Mouse (Mus musculus) common myeloid progenitor, adult 5-6 weeks (primary cell): ENCODE data around the gene Dip2c. TPM values are rescaled to one million over a fixed set of nuclear protein-coding genes. Genes with fewer than 3 reads are reported as not detected.
A peak's percentile ranks its signal among the peaks of the same experiment; 100 is the strongest.

Experiments
- ATAC-seq: replicated peaks from 2 replicates; pipeline ENCODE4 v1.8.0; 2016; ENCODE audit warnings: low read depth, mild to moderate bottlenecking, moderate TSS enrichment, inconsistent platforms; ENCODE audit not compliant: poor library complexity, severe bottlenecking
- total RNA-seq: library from RNA; stranded (forward); fragments of 200-1000, 187-1606 nt; gene quantifications from 2 replicates; pipeline ENCODE4 v1.2.3, GENCODE M21; 2017

Gene Dip2c
- total RNA-seq, result 3.2 and 4.9 TPM in 2 replicates

DNA sequence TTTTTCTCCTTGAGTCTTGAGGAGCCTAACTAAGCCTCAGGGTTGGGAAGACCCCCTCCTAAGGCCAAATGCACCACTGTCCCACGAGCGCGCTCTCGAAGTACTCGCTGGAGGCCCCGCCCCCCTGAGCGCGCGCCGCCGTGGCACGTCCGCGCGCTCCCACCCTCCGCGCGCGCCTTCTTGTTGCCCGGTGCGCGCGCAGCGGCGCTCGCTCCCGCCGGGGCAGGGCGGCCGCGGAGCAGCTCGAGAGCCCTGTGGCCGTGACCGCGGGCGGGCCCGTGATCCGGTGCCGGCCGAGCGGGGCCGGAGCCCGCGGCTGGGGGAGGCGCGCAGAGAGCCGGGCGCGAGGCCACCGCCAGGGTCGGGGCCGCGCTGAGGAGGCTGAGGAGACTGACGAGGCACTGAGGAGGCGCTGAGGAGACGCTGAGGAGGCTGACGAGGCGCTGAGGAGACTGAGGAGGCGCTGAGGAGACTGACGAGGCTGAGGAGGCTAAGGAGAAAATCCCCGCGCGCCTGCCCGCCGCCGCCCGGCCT, at the start of gene Dip2c:
Gene Dip2c (plus strand): TSS at position 207 of the 534 bp plus-strand sequence.
- ATAC-seq, result peak; percentile 96

DNA sequence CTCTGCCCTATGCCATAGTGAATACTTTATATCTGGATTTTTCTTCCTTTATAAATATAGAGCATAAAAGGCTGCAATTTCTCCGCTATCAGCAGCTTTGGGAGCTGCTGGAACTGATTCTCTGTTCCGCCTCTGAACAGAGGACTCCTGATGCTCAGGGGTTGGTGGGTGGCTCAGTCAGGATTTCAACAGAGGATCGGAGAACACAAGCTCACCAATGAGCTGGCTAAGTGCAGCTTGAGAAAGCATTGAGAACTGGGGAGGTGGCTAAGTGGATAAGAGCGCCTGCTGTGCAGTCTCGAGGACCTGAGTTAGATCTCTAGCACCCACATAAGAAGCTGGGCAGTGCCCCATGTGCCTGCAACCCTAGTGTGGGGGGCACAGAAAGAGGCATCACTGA, 49.2 kb upstream of the Dip2c start:
- no peak for ATAC-seq

DNA sequence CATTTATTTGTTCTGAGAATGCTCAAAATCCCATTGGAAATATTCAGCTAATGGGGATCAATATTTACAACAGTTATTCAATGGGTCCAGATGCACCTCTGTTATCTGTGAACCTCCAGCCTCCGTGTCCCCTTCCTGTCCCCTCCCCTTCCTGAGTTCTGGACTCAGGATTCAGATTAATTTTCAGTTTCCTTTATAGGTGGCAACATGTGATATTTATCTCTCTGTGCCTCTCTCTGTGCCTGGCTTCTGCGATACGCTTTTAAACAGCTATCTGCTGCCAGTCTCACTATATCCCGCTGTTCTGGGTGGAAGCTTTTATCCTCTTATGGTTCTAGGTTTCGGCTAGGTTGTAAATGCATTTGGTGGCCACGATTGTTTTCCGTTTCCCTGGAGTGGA, 38.8 kb upstream of the Dip2c start:
- peak; percentile 88 for ATAC-seq

DNA sequence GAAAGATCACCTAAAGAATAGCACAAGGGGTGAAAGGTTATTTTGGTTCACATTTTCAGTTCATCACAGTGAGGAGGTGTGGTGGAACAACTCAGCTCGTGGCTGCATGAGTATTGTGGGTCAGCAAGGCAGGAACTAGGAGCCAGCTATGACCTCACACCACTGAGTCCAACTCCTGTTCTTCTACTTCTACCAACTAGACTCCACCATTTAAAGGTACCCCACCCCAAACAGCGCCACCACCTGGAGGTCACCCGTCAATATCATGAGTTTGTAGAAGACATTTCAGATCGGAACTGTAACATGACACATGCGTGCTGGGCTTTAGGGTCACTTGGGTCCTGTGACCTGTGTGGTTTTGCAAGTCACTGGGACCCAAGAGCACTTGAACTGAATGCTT, 37.2 kb upstream of the Dip2c start:
- no peak for ATAC-seq

DNA sequence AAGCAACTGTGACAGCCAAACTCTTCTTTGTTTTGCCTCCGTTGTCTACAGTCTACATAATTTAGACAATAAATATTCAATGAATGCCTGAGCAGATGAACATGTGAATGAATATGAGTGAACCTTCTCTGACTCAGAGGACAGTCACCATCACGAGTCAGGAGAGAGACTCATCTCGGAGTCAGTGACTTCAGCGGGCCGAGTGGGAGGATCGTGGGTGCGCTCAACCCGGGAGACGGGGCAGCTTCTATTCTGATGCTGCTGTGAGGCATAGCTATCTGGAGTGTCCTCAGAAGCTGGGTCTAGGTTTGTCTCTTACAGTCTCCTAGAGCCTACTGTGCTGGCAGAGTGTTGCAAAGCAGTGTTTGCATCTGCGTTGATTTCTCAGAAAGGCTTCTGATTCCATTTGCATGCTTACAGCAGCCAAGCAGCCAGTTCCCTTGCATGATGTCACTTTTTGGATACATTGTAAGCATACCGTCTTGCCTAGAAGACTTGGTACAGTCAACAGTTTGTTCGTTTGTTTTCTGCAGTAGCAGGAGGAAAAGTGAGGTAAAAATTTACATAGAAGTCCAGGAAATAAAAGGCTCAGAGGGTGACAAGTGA, 36.6 kb upstream of the Dip2c start:
- ATAC-seq, result no peak

DNA sequence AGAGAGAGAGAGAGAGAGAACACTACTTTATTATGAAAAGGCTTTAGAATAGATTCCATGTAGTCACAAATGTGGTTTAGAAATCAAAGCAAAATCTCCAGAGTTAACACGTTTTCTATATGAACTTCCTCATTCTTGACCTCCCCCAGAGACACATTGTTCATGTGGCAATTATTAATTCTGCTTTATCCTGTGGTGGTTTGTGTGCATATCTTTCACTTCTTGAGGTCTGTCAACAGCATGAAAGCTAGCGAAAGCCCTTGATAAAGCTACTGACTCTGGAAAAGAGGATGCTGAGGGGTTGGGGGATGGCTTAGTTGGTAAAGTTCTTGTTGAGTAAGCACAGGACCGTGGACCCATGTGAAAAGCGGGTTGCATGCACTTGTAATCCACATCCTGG, 14.6 kb upstream of the Dip2c start:
- ATAC-seq, result peak; percentile 91

DNA sequence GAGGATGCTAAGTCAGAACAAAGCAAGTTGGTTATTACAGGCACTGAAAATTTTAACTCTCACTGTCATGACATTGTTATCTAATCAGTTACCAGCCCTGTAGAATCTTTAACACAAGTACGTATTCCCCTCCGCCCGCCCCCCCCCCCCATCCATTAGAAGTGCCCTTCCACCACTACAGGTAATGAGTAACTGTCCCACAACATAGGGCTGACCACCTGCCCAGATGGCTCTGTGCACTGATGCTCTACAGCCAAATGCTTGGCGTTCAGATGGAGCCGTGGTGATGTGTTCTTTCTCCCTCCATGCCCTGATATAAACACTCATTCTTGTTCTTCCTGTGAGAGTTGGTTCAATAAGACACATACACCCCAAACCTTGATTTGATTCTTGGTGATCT, 10.8 kb upstream of the Dip2c start:
- no peak for ATAC-seq

DNA sequence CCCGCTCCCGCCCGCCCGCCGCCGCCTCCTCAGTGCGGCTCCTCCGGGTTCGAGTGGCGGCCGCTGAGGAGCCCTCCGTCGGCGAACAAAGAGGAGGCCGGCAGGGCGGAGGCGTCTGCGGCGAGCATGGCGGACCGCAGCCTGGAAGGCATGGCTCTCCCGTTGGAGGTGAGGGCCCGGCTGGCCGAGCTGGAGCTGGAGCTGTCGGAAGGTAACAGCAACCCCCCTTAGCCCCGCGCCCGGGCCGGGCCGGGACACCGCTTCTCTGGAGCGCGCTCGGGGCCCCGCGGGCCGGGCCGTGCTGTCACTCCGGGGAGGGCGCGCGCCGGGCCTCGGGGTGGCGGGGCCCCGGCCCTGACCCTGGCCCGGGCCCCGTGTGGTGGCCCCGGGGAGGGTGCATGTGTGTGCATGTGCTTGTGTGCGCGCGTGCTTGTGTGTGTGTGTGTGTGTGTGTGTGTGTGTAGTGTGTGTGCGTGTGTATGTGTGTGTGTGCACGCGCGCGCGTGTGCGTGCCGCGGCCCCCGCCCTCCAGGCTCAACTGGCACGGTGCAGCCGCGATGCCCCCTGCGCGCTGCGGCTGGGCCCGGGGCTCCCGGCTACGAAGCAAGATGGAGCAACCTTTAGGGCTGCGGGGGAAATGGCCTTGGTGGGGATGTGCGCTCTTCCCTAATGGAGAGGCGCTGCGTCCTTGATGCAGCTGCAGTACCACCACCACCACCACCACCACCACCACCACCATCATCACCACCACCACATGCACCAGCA, 710 bp downstream of the Dip2c start:
- ATAC-seq, result peak; percentile 27; the same call in 1 of the 2 replicates

DNA sequence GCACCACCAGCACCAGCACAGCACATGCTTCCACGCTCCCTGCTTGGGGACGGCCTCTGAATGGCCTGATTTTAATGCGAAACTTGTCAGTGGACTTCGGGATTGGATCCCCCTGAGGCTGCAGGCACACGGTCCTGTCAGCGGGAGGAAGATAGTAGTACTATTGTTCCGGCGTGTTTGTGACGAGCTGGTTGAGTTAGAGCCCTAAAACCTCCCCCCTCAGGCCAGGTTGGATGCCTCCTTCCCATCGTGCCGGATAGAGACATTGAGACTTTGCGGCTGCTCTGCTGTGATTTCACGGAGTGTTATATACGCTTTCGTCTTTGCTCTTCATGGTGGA, 1.3 kb downstream of the Dip2c start:
- ATAC-seq, result 0 out of 2 replicates have a peak, but pooled peaks have one; percentile 2

DNA sequence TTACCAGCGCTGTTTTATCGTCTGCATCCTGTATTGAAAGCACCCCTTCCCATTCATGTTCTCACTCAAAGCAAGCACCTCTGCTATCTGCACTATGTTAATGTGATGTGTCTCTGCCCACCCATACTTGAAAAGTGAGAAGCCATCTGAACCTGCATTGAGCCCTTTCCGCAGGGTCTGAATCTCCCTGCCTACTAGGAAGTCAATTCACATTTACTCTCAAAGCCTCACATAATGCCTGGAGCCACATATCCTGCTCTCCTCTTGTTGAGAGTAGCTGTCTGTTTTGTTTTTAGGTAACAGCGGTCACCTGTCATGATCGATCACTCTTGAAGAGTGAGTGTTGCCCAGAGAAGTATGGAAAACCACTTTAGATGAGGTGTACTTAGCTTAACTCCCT, 2.3 kb downstream of the Dip2c start:
- no peak for ATAC-seq

DNA sequence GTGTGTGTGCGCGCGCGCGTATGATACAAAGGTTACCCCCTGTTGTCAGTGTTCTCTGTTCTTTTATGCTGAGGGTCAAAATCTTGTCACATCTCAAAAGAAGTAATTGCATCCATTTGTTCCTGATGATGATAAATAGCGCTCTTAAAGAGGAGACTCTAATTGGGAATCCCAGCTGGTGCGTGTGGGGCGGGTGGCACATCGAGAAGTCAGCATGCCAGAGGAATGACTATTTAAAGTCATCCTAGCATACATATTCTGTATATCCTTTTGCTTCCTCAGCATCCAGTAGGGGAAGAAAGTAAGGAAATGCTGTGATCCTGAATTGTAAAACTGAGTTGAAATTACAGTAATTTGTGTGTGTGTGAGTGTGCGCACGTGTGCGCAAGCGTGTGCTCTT, 6.7 kb downstream of the Dip2c start:
- ATAC-seq, result no peak

DNA sequence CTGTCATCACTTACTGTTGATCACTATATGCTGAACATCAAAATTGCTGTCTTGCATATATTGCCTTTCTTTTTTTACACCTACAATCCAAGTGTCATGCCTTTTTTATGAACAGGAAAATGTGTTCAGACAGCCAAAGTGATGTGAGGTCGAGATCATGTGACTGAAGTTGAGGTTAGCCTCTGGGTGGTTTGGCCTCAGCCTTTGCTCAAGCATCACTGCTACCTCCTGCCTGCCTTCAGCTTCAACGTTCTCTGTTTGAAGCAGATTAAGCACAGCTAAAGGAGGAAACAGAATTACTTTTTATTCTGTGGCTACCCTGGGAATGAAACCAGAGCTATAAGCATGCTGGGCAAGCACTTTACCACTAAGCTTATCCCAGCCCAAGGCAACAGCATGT, 13.6 kb downstream of the Dip2c start:
- peak; percentile 86 for ATAC-seq

DNA sequence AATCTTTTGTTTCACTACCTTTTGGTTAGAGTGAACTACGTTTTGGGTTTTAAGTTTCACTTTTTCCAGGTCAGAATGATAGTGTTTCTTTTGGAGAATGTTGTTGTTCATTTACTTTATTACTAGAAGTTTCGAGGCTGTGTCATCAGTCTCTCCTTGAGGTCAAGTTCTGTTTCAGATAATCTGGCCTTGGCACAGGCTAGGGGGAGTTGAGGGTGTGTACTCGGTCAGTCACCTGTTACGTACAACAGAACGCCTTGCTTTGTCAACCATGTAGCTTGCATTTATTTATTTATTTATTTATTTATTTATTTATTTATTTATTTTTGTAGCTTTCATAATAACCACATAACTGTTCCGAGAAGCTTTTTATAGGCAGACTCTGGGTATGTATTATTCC, 20.0 kb downstream of the Dip2c start:
- ATAC-seq, result no peak

DNA sequence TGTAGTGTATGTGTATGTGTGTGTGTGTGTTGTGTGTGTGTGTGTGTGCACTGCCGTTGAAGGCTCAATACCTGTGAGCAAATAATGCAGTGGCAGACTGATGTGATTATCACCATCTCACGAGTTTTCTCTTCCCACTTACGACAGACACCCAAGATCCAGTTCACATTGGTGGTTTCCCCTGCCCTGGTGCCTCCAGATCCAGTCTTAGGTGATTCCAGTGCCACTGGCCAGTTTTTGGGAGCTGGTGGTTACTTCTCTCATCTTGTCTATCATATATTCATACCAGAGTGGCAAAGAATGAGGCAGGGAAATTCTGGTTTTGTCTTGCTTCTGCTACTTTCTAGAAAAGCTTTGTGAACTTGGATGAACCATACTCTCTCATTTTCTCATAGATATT, 20.9 kb downstream of the Dip2c start:
- no peak for ATAC-seq

DNA sequence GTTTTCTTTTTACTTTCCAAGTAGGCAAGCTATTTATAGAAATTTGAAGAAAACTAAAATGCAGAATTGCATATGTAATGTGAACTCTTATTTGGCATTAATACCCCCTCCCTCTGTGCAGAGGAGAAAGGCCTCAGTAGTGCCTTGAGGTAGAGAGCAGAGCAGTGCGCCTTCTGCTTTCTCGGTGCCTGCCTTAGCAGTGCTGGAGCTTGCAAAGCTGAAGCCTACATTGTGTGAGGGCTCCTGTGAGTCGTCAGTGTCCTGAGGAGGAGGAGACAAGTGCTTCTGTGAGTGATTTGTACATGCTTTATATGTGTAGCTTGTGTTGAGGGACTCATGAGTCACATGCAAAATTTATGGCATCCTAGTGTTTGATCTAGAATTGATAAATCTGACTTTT, 21.4 kb downstream of the Dip2c start:
- ATAC-seq, result no peak

DNA sequence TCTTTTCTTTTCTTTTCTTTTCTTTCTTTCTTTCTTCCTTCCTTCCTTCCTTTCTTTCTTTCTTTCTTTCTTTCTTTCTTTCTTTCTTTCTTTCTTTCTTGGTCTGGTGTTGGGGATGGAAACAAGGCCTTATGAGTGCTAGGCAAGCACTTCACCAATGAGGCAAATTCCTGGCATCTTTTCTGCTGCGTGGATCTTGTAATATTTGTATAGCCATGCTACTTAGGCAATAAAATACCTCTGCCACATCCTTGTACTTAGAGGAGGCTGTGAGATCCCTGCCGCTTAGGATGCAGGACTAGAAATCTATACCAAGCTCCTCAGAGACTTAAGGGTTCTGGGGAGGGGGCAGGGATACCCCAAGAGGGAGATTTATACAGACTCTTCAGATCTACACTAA, 23.3 kb downstream of the Dip2c start:
- no peak for ATAC-seq

DNA sequence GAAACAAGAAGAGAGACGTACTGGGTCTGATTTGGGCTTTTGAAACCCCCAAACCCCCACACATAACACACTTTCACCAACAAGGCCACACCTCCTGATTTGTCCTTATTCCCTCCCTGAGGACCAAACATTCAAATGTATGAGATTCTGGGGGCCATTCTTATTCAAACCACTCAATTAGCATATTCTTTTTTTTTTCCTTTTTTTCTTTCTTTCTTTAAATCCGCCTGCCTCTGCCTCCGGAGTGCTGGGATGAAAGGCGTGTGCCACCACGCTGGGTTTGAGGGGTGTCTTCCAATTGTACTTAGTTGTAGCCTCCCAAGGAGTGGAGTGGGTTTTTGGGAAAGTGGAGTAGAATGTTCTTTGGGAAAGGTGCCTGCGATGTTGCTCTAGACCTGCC, 32.5 kb downstream of the Dip2c start:
- no peak for ATAC-seq

DNA sequence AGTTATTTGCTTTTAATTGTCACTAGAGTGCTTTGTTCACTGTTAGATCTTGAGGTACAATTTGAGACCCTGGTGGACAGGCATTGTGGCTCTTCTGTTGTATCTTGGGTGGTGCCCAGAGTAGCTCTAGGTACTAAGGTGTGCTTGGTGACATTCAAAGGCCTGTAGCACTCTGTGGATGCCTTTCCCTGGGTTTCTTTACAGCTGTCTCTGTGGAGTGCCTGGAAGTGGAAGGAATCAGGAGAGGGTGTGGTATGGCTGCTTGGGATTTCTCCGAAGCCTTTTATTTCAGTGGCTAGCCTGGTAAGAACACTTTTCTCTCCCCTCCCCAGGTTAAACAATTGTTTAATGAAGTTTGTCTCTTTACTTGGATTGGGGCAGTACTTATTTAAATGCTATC, 34.5 kb downstream of the Dip2c start:
- no peak for ATAC-seq

DNA sequence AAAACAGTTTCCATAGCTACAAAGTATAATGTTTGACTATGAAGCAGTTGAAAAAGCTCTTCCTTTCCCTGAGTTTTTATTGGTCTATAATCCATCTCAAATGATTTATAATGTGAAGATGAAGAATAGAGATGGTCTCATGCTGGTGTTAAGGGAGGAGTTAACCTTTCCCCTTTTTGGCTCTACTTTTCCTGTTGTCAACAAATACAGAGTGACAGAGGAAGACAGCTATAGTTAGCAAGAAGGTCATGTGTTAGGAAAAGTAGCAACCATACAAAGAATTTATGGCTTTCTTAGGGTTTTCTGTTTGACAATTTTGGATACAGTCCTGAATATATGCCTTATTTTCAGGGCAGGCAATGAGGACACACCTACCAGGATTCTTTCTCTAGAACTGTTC, 36.6 kb downstream of the Dip2c start:
- no peak for ATAC-seq

DNA sequence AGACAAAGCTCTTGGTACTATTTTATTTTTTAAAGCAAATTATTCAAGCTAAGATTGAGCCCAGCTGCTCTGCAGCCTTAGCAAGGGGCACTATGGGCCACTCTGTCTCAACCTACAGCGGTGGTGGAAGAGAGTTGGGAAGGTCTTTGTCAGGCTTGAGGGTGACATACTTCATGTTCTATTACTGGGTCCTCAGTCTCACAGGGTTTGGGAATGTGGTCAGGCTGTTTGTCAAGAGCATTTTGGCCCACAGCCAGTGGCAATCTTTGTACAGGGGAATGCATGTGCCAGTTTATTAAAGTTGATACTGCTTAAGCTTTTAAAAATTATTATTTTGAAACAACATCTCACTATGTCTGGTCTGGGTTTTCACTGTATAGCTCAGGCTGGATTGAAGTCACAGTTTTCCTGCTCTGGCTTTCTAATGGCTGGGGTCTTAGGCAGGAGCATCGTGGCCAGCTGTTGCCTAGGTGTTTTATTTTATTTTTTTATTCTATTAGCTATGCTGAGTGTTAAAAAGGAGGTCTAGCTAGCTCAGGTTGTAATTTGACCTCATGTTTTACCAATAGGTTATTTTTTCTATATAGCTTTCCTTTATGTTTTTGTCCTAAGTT, 37.9 kb downstream of the Dip2c start:
- no peak for ATAC-seq

DNA sequence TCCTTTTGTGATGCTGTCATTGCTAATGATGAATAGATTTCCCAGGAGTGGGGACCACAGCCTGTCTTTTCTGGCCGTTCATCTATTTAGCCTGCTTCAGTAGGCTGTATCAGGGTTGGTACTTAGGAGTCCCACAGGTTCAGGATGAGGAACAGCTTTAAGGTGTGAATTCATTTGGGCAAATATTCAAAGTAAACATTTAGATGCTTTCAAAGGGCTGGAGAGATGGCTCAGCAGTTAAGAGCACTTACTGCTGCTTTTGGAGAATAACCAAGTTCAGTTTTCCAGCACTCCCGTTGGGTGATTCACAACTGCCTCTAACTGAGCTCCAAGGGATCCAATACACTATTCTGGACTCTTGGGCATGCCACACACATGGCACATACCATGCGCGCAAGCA, 38.4 kb downstream of the Dip2c start:
- no peak for ATAC-seq
